Comparison of ENCODE assay signal across 8 mouse cellular contexts in the genomic region with DNA sequence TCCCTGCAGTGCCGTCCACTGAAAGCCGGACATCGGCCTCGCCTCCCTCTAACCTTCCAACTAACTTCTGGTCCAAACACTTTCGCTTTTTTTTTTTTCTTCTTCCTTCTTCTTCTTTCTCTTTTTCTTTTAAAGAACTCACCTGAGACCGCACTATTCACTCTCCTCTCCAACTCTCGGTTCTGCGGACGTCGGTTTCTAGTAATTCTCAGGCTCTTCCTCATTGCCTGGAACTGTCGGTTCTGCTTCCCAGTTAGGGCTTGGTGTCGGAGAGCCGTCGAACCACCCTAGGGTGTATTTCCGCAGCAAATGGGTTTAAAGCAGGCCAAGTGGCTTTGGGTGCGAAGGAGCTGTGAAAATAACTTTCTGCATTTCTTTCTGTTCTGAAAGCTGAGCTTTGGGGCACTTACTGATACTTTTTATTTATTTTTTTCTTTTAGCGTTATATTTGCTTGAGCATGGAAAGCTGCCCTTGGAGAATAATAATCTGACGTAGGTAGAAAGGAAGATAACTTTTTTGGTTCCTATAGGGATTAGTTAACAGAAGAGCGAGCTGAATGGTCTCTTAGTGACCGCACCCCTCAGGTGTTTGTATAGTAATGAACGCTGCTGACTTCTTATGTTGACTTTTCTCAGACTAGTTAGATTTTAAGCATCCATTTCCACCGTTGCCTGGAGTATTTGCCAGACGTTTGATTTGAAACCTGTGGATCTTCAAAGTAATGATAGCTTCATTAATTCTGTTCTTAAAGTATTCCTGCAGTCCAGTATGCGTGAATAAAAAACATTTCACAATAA. TPM values are rescaled to one million over a fixed set of nuclear protein-coding genes. Genes with fewer than 3 reads are reported as not detected.
DNase-seq lines count a peak whose midpoint lies in the region; ATAC-seq and TF ChIP-seq lines count a peak whose summit lies in the region.

No protein-coding gene starts in this region.

- peaks cover 0 to 5% of the 10 kb centered on the region in 2 experiments; a peak in 1 of 4 replicates for H3K4me1 ChIP-seq in ES-E14 (ENCODE audit: control insufficient read depth in 2 of 2, insufficient read depth in 2 of 2, low read length in 2 of 2, poor library complexity in 1 of 2)
- H3K4me1 ChIP-seq in forebrain, postnatal 0 days (ENCODE audit: insufficient read depth): peaks cover 14% of the 10 kb centered on the region
- peaks cover 16% of the 10 kb centered on the region for H3K4me1 ChIP-seq in liver, embryonic 16.5 days (ENCODE audit: control insufficient read depth, low read depth, low read length)
- peaks cover 5% of the 10 kb centered on the region; the same call in 1 of the 2 replicates for H3K4me1 ChIP-seq in stomach, embryonic 15.5 days

- H3K4me3 ChIP-seq in ES-E14 (ENCODE audit: insufficient read depth in 1 of 2, low read depth in 1 of 2, low read length in 2 of 2, poor library complexity in 1 of 2, severe bottlenecking in 1 of 2): peak overlapping the region; percentile 82 to 100
- H3K4me3 ChIP-seq in forebrain, postnatal 0 days (ENCODE audit: low read depth, low read length): peak overlapping the region; percentile 96
- peak overlapping the region; percentile 74 for H3K4me3 ChIP-seq in liver, embryonic 16.5 days (ENCODE audit: low read depth, low read length)
- peak overlapping the region; percentile 100 for H3K4me3 ChIP-seq in stomach, embryonic 15.5 days (replicated peaks)

- no peaks in the 10 kb centered on the region for H3K27me3 ChIP-seq in forebrain, postnatal 0 days (ENCODE audit: insufficient read depth, low read length)
- no peaks in the 10 kb centered on the region; the same call in 1 of the 2 replicates for H3K27me3 ChIP-seq in liver, embryonic 16.5 days (ENCODE audit: control insufficient read depth, insufficient read depth, low read depth, low read length)
- H3K27me3 ChIP-seq in stomach, embryonic 15.5 days (replicated peaks): no peaks in the 10 kb centered on the region

- no peak for ATAC-seq in forebrain, postnatal 0 days
- ATAC-seq in liver, embryonic 16.5 days (ENCODE audit: low read depth): no peak
- ATAC-seq in stomach, embryonic 15.5 days (ENCODE audit: insufficient read depth, low FRiP score, low read depth): no peak

- H3K9ac ChIP-seq in ES-E14 (ENCODE audit: insufficient read depth, low read depth, low read length, poor library complexity, severe bottlenecking): peak overlapping the region; percentile 99
- peak overlapping the region; percentile 97 for H3K9ac ChIP-seq in forebrain, postnatal 0 days
- peak overlapping the region; percentile 80 for H3K9ac ChIP-seq in liver, embryonic 16.5 days (ENCODE audit: low read depth, low read length)
- H3K9ac ChIP-seq in stomach, embryonic 15.5 days: peak overlapping the region; percentile 86

- WGBS in forebrain, postnatal 0 days: 21% methylated on average over 24 of the region's 24 CpGs
- WGBS in liver, embryonic 16.5 days (ENCODE audit: insufficient replicate concordance): 13% methylated on average over 24 of the region's 24 CpGs
- 12% methylated on average over 24 of the region's 24 CpGs for WGBS in stomach, embryonic 15.5 days

- peak overlapping the region; percentile 56; the same call in 1 of the 2 replicates for H3K27ac ChIP-seq in ES-E14 (ENCODE audit: insufficient read depth, low read depth, low read length, poor library complexity, severe bottlenecking)
- H3K27ac ChIP-seq in forebrain, postnatal 0 days (ENCODE audit: low read depth, low read length): peak overlapping the region; percentile 99
- H3K27ac ChIP-seq in liver, embryonic 16.5 days (ENCODE audit: low read length): peak overlapping the region; percentile 94
- peak overlapping the region; percentile 98 for H3K27ac ChIP-seq in stomach, embryonic 15.5 days

- H3K4me2 ChIP-seq in forebrain, postnatal 0 days (ENCODE audit: low read depth): peak overlapping the region; percentile 91
- H3K4me2 ChIP-seq in liver, embryonic 16.5 days (ENCODE audit: low read depth, low read length): peak overlapping the region; percentile 95
- peak overlapping the region; percentile 69 for H3K4me2 ChIP-seq in stomach, embryonic 15.5 days

- no peak for TF ChIP-seq CTCF in forebrain, postnatal 0 days (IDR thresholded peaks at IDR 0.05; ENCODE audit: low read depth)

- intact Hi-C loops in gastrocnemius, postnatal 14 days (cut with DNase I; ENCODE audit: low total_unique reads): no loop called here

- peak; percentile 4 for DNase-seq in gastrocnemius, postnatal 10 days
- DNase-seq in gastrocnemius, postnatal 14 days: no peak
- no peak for DNase-seq in ES-E14 (ENCODE audit: low read depth, low spot score)
- no peak for DNase-seq in forebrain, postnatal 0 days
- DNase-seq in right cerebral cortex, postnatal 36 days (ENCODE audit: low spot score in 2 of 2): no peak
- no peak for DNase-seq in right cerebral cortex, adult 18-20 months

- H3K36me3 ChIP-seq in ES-E14 (ENCODE audit: control insufficient read depth, insufficient read depth, low read length, poor library complexity, severe bottlenecking): no peaks in the 10 kb centered on the region
- no peaks in the 10 kb centered on the region for H3K36me3 ChIP-seq in forebrain, postnatal 0 days (ENCODE audit: insufficient read depth)
- no peaks in the 10 kb centered on the region for H3K36me3 ChIP-seq in liver, embryonic 16.5 days (ENCODE audit: control insufficient read depth, insufficient read depth)
- no peaks in the 10 kb centered on the region for H3K36me3 ChIP-seq in stomach, embryonic 15.5 days

- H3K9me3 ChIP-seq in ES-E14 (ENCODE audit: control insufficient read depth, insufficient read depth, low read depth, low read length): no peaks in the 10 kb centered on the region
- no peaks in the 10 kb centered on the region for H3K9me3 ChIP-seq in forebrain, postnatal 0 days (ENCODE audit: low read length)
- H3K9me3 ChIP-seq in liver, embryonic 16.5 days (replicated peaks; ENCODE audit: control insufficient read depth, low read length): no peaks in the 10 kb centered on the region
- no peaks in the 10 kb centered on the region for H3K9me3 ChIP-seq in stomach, embryonic 15.5 days

- in situ Hi-C loops in ES-E14 (cut with MboI; ENCODE audit: low sequenced_read_pairs in 2 of 2, unreplicated experiment in 2 of 2): no loop called here

TF ChIP-seq in ES-E14, 5 proteins besides CTCF, POLR2A, EP300 and RAD21:
- TF ChIP-seq MAFK (IDR thresholded peaks at IDR 0.05; ENCODE audit: insufficient read depth, low read depth, low read length) (no peak), ZC3H11A (IDR thresholded peaks at IDR 0.05; ENCODE audit: borderline replicate concordance, low read depth, low read length) (no peak), HCFC1 (IDR thresholded peaks at IDR 0.05; ENCODE audit: borderline replicate concordance, insufficient read depth, low read length) (no peak), CHD2 (IDR thresholded peaks at IDR 0.05; ENCODE audit: low read depth, low read length) (no peak), ZNF384 (IDR thresholded peaks at IDR 0.05; ENCODE audit: low read depth, low read length) (no peak)

RNA-seq across cellular contexts. Expression of gene Ap1g1, which starts 1.3 kb away (rescaled TPM):
- total RNA-seq in gastrocnemius, postnatal 10 days (2021): 10 to 100 TPM; 34.8 to 42.5 TPM
- 10 to 100 TPM; 32.0 to 32.6 TPM for total RNA-seq in gastrocnemius, postnatal 14 days (2021)
- total RNA-seq in ES-E14 (2012; rRNA removed): 31.3 and 51.4 TPM in 2 replicates
- total RNA-seq in forebrain, postnatal 0 days (2014; rRNA removed): 96.4 and 101 TPM in 2 replicates
- polyA plus RNA-seq in forebrain, postnatal 0 days (2015; fragmentation: Nextera tagmentation; extraction: Ambion mirVana): 28.1 and 35.8 TPM in 2 replicates
- polyA plus RNA-seq in liver, embryonic 16.5 days (2015; fragmentation: Nextera tagmentation; extraction: Ambion mirVana): 16.6 and 19.4 TPM in 2 replicates
- 36.3 and 41.8 TPM in 2 replicates for polyA plus RNA-seq in stomach, embryonic 15.5 days (2015; fragmentation: Nextera tagmentation; extraction: Ambion mirVana)

RNA-seq across cellular contexts. Expression of gene Atxn1l, which starts 42.1 kb away (rescaled TPM):
- total RNA-seq in gastrocnemius, postnatal 10 days (2021): 10 to 100 TPM; 25.1 to 25.4 TPM
- 10 to 100 TPM; 17.2 to 20.8 TPM for total RNA-seq in gastrocnemius, postnatal 14 days (2021)
- total RNA-seq in ES-E14 (2012; rRNA removed): 12.3 and 13.2 TPM in 2 replicates
- 9.9 and 20.4 TPM in 2 replicates for total RNA-seq in forebrain, postnatal 0 days (2014; rRNA removed)
- 1.9 and 3.2 TPM in 2 replicates for polyA plus RNA-seq in forebrain, postnatal 0 days (2015; fragmentation: Nextera tagmentation; extraction: Ambion mirVana)
- polyA plus RNA-seq in liver, embryonic 16.5 days (2015; fragmentation: Nextera tagmentation; extraction: Ambion mirVana): 2.8 and 3.2 TPM in 2 replicates
- 6.2 and 6.8 TPM in 2 replicates for polyA plus RNA-seq in stomach, embryonic 15.5 days (2015; fragmentation: Nextera tagmentation; extraction: Ambion mirVana)
